Mouse (Mus musculus): ENCODE measurements around the gene Anks6. TPM values are rescaled to one million over a fixed set of nuclear protein-coding genes. Genes with fewer than 3 reads are reported as not detected.
A peak's percentile ranks its signal among the peaks of the same experiment; 100 is the strongest.

Anks6 gene
- total RNA-seq, 4 experiments from 2014 or later = 19.5 to 30.3 (median 23.8) TPM

- no peak for DNase-seq (ENCODE audit: low spot score in 2 of 2)
Measured at GRCm38 (mm10) chr4:47046974-47047373, 10.3 kb downstream of the Anks6 start.

- no peak for DNase-seq (ENCODE audit: low spot score in 2 of 2)
Measured at GRCm38 (mm10) chr4:47043866-47044265, 13.4 kb downstream of the Anks6 start.

- DNase-seq (ENCODE audit: low spot score in 2 of 2) = no peak
Measured at GRCm38 (mm10) chr4:47039586-47039985, 17.6 kb downstream of the Anks6 start.

GRCm38 (mm10) chr4:47037321-47037657 is 19.9 kb downstream of the Anks6 start:
- DNase-seq (ENCODE audit: low spot score in 2 of 2) = peak in 1 of 2 experiments; percentile 86

GRCm38 (mm10) chr4:47036486-47037320 is 20.5 kb downstream of the Anks6 start:
- no peak for DNase-seq (ENCODE audit: low spot score in 2 of 2)

GRCm38 (mm10) chr4:47035536-47035935 is 21.7 kb downstream of the Anks6 start:
- no peak for DNase-seq (ENCODE audit: low spot score in 2 of 2)

GRCm38 (mm10) chr4:47032171-47032570 is 25.1 kb downstream of the Anks6 start:
- no peak for DNase-seq (ENCODE audit: low spot score in 2 of 2)

GRCm38 (mm10) chr4:47028791-47029190 is 28.4 kb downstream of the Anks6 start:
- no peak for DNase-seq (ENCODE audit: low spot score in 2 of 2)

GRCm38 (mm10) chr4:47023949-47024348 is 33.3 kb downstream of the Anks6 start:
- no peak for DNase-seq (ENCODE audit: low spot score in 2 of 2)

- no peak for DNase-seq (ENCODE audit: low spot score in 2 of 2)
Measured at GRCm38 (mm10) chr4:47022804-47023603, 34.2 kb downstream of the Anks6 start.

GRCm38 (mm10) chr4:47020563-47020962 is 36.7 kb downstream of the Anks6 start:
- DNase-seq (ENCODE audit: low spot score in 2 of 2) = peak in 1 of 2 experiments; percentile 65

GRCm38 (mm10) chr4:47015156-47015555 is 42.1 kb downstream of the Anks6 start:
- no peak for DNase-seq (ENCODE audit: low spot score in 2 of 2)

- DNase-seq (ENCODE audit: low spot score in 2 of 2) = no peak
Measured at GRCm38 (mm10) chr4:47012476-47012875, 44.8 kb downstream of the Anks6 start.

GRCm38 (mm10) chr4:47010400-47011231 is 46.6 kb downstream of the Anks6 start:
- DNase-seq (ENCODE audit: low spot score in 2 of 2) = peak; percentile 64 to 69

- no peak for DNase-seq (ENCODE audit: low spot score in 2 of 2)
Measured at GRCm38 (mm10) chr4:47000626-47001395, 56.4 kb downstream of the Anks6 start.

GRCm38 (mm10) chr4:46997969-46998368 is 59.3 kb downstream of the Anks6 start:
- no peak for DNase-seq (ENCODE audit: low spot score in 2 of 2)

- DNase-seq (ENCODE audit: low spot score in 2 of 2) = no peak
Measured at GRCm38 (mm10) chr4:46992827-46993473, 64.3 kb downstream of the Anks6 start.

GRCm38 (mm10) chr4:46991959-46992316 is 65.3 kb downstream of the Anks6 start:
- no peak for DNase-seq (ENCODE audit: low spot score in 2 of 2)

GRCm38 (mm10) chr4:46991016-46991958 is 65.9 kb downstream of the Anks6 start, which contains the start of gene Gabbr2:
Gabbr2 (minus strand) TSS chr4:46991873.
- DNase-seq (ENCODE audit: low spot score in 2 of 2) = peak; percentile 49 to 69
